Mouse (Mus musculus) midbrain, embryonic 11.5 days (tissue): ENCODE measurements around the gene Galnt5. TPM values are rescaled to one million over a fixed set of nuclear protein-coding genes. Genes with fewer than 3 reads are reported as not detected.

Experiments
- ATAC-seq: fragments of 200-750 bp; cut with Nextera tagmentation; 2 replicates; pipeline ENCODE4 v1.8.0; 2017; ENCODE audit warnings: moderate TSS enrichment, moderate library complexity; ENCODE audit not compliant: low FRiP score
- DNase-seq: peaks from one replicate; pipeline ENCODE4 v3.0.0; 2015; ENCODE audit warnings: low spot score; ENCODE audit errors: missing footprints
- H3K27ac ChIP-seq: fragments of 300-500 bp; sonication (generic); 2 replicates; pipeline ENCODE4 v1.5.1; 2014; ENCODE audit warnings: low read depth, low read length
- H3K27me3 ChIP-seq: fragments of 300-500 bp; sonication (generic); 2 replicates; pipeline ENCODE4 v1.6.1; 2014; ENCODE audit warnings: mild to moderate bottlenecking, low read length, moderate library complexity, mixed read lengths; ENCODE audit not compliant: control insufficient read depth, insufficient read depth
- H3K36me3 ChIP-seq: fragments of 300-500 bp; sonication (generic); 2 replicates; pipeline ENCODE4 v1.6.1; 2014; ENCODE audit warnings: mild to moderate bottlenecking, low read length, moderate library complexity, mixed read lengths; ENCODE audit not compliant: control insufficient read depth, insufficient read depth
- H3K4me1 ChIP-seq: fragments of 300-500 bp; sonication (generic); 2 replicates; pipeline ENCODE4 v1.6.1; 2014; ENCODE audit warnings: low read length; ENCODE audit not compliant: control insufficient read depth, insufficient read depth
- H3K4me2 ChIP-seq: fragments of 300-500 bp; sonication (generic); 2 replicates; pipeline ENCODE4 v1.6.1; 2014; ENCODE audit warnings: mild to moderate bottlenecking, moderate library complexity
- H3K4me3 ChIP-seq: fragments of 300-500 bp; sonication (generic); 2 replicates; pipeline ENCODE4 v1.5.1; 2014; ENCODE audit warnings: low read depth, low read length
- H3K9ac ChIP-seq: fragments of 300-500 bp; sonication (generic); 2 replicates; pipeline ENCODE4 v1.6.1; 2014; ENCODE audit warnings: low read length
- H3K9me3 ChIP-seq: fragments of 300-500 bp; sonication (generic); 2 replicates; pipeline ENCODE4 v1.6.1; 2016; ENCODE audit warnings: low read length; ENCODE audit not compliant: control insufficient read depth
- WGBS: fragments of 180-500 bp; shearing (Covaris S2); extraction: QIAGEN DNeasy Blood & Tissue Kit; methylation state at CpG from one replicate; pipeline ENCODE4 v1.1.7; 2014; 5-methylcytosine and 5-hydroxymethylcytosine counted together
- polyA plus RNA-seq: library from polyadenylated mRNA; unstranded; fragments of >200 nt; fragmentation: Nextera tagmentation; extraction: Ambion mirVana; gene quantifications from 2 replicates; pipeline ENCODE4 v1.2.1, GENCODE M21; 2014

Galnt5 gene
- polyA plus RNA-seq, 1 experiment from 2014 or later, result 0.40 TPM

DNA sequence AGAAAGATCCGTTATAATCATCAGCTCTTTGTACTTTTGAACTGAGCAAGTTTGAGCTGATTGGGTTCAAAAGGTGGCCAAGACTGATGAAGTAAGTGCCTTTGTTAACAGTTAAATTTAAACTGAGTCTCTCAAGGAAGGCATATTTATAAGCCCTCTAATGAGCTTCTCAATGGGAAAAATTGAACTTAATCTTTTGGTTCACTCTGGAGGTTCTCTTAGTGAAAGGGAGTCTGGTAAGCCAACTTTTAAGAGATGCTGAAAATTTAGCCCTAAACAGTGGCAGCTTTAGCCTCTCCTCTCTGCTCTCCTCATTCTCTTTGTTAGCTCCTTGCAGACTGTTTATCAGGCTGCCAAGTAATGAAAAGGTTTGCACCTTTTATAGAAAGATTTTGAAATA lies 97.1 kb downstream of the Galnt5 start:
- no peak overlapping the region for H3K27ac ChIP-seq
- WGBS, result 60% methylated on average over 1 of the region's 1 CpGs
- no peak overlapping the region for H3K9ac ChIP-seq
- no peak for ATAC-seq
- no peaks in the 10 kb centered on the region for H3K9me3 ChIP-seq
- no peaks in the 10 kb centered on the region for H3K36me3 ChIP-seq
- H3K27me3 ChIP-seq, result no peaks in the 10 kb centered on the region
- H3K4me3 ChIP-seq, result no peak overlapping the region
- no peak for DNase-seq
- H3K4me2 ChIP-seq, result no peak overlapping the region
- no peaks in the 10 kb centered on the region for H3K4me1 ChIP-seq

Other genes starting within 250 kb of the Galnt5 start
- 0.04 and 0.28 TPM in 2 replicates for gene Ermn, start 55.0 kb downstream of the Galnt5 start, polyA plus RNA-seq
- 0.34 TPM in 1 of 2 replicates, not detected in the other for gene Cytip, start 197.6 kb downstream of the Galnt5 start, polyA plus RNA-seq